Mouse (Mus musculus): ENCODE measurements around the gene Supt6.

DNA sequence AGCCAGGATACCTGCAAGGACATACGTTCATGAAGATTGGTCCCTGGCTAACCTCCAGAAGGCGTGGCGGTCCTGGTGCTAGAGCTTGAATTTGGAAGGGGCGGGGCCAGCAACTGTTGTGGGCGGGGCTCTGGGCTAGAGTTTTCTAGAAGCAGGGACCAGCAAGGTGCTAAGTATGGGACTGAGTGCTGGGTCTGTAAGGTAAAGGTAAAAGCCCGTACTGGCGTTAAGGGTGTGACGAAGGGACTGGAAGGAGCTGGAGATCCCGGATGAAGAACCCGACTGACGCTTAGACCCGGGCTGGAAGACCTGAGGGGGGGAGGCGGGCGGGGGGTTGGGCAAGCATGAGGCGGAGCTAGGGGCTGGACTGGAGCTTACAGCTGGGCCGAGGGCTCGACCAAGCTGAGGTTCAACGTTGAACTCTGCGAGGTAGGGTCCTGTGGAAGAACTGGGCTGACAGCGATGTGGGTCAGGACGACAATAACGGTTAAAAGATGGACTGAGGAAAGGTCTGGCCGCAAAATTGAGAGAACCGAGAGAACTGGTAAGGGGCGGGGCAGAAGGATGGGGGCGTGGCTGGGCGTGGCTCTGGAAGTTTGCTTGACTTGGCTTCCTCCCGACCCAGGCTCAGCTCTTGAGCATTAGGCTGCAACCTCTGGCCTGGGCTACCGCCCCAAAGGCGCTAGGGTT lies 51.2 kb downstream of the Supt6 start:
- TF ChIP-seq POLR2A (IDR thresholded peaks at IDR 0.05; ENCODE audit: insufficient read depth, low read length) (no peak), CTCF (IDR thresholded peaks at IDR 0.05; ENCODE audit: low read depth, low read length) (no peak), EP300 (IDR thresholded peaks at IDR 0.05; ENCODE audit: insufficient read depth, low read depth, low read length) (no peak)

Measured in ES-Bruce4 (cell line).